Mouse (Mus musculus) gonadal fat pad, adult 2 months (tissue): ENCODE results near the gene Hacl1. TPM values are rescaled to one million over a fixed set of nuclear protein-coding genes. Genes with fewer than 3 reads are reported as not detected.
A peak's percentile ranks its signal among the peaks of the same experiment; 100 is the strongest.
"Not testable (repeated sequence)": the region's sequence is repeated elsewhere in the genome, so short reads cannot be mapped to it uniquely, and the experiment has no call there.

Source experiments
- DNase-seq: peaks from one replicate; pipeline ENCODE4 v3.0.0-alpha.2; 2012; ENCODE audit warnings: low read depth
- polyA plus RNA-seq: library from polyadenylated mRNA; depleted of rRNA; stranded (reverse); fragments of >200 nt; gene quantifications from 2 replicates; pipeline ENCODE4 v1.2.3, GENCODE M21; 2012

Gene Hacl1
- polyA plus RNA-seq, 1 experiment = 17.7 TPM

DNA sequence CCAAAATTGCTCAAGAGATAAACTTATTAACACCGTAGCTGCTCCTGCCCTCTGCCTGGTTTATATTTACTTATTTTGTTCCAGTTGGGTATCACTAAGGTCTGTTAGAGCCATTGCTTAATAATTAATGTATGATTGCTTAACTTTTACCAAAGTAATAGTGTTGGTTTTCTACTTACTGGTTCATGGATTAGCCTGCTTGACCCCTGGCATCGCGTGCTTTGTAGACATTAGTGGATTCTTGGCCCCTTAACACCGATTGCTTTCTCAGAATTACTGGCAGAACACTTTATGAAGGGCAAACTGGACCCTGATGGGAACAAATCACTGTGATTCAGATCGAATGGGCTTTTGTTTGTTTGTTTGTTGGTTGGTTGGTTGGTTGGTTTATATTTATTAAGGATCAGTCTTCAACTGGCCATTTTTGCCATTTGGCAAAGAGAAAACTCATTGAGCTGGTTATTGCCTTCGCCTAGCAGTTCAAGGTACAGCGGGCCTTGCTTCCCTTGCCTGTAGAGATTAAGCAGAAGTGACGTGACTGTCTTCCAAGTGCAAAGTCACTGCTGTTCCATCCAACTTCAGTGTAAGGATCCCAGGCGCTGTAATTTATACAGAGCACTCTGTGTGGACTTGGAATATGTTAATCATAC, 545 bp upstream of the Hacl1 start:
- DNase-seq = no peak

GRCm38 (mm10) chr14:31640346-31640889, 668 bp downstream of the Hacl1 start, which contains the start of gene Gm49387:
Gene Gm49387, minus strand, starts transcription at chr14:31640878.
- DNase-seq = no peak

- DNase-seq = no peak
Measured at GRCm38 (mm10) chr14:31630677-31631076, 10.4 kb downstream of the Hacl1 start.

DNA sequence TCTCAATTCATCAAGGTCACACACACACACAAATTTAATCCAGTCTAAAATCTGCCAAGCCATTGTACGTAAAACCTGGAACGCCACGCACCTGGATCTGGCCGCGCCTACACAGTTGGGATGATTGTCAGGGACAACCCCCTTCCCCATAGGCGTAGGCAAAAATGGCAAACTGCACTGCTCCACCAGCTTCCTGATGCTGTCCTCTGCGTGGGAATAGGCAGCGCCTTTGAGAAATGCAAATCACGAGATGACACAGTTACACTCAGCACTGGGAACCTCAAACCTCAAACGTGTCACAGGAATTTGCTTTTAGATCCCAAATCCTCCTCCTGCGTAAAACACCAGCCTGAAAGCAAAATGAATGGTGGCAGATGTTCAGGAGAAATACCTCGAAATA, 18.3 kb downstream of the Hacl1 start:
- no peak for DNase-seq

DNA sequence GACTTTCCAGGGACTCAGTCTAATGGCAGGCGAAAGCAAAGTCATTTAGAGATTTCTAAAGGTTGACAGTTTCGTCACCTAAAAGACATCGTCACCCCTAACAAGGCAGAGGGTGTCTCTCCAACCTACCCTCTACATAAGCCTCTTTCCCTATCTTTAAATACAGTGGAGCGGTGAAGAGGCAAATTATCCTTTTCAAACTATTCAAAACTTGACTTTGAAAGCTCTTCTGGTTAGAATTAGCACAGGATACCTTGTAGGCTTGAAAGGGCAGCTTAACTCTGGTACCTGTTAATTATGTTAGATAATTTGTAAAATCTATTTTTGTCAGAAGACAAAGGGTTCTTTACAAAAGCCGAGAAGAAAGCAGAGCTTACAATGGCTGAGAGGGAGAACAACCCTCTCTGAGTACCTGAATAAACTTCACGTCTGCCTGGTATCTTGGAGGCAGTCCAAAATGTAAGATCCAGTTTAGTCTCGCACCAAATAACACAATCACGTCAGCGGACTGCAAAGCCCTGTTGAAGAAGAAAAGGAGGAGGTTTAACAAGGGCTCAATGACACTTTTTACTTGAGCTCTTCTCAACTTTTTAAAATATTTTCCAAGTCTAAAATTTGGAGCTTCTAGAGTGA, 20.4 kb downstream of the Hacl1 start:
- DNase-seq = no peak

DNA sequence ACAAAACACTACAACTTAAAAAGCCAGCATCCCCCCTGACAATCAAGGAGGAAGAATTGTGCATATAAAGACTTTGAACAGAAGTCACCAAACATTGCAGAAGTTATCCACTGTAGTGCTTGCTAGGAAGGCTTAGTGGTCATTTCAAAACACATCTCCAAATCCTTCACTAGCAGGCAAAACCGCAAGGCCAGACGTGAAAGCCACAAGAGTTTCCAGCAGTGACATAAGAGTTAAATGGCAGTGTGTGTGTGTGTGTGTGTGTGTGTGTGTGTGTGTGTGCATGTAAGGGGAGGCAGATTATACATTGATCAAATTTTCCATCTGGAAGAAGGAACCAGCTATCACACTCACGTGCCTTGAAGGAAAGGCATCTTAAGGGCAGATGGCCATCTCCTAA, 23.1 kb downstream of the Hacl1 start:
- DNase-seq = no peak

DNA sequence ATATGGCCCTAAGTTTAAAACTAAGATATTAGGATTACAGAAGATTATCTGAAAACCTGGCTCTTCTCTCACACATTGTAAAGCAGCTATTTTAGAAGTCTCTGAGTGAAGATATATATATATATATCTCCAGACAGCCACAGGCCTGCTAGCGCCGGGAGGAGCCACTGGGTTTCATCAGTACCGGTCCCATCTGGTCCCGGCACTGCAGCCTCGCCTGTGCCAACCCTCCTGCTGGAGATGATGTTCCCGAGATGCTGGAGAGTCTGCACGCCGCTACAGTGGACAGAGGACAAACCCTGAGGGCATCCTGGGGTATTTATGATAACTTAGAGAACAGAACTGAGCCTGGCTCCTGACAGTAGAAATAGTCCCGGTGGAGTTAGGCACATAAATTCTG, 23.9 kb downstream of the Hacl1 start:
- DNase-seq = no peak

GRCm38 (mm10) chr14:31613671-31614070, 27.4 kb downstream of the Hacl1 start:
- DNase-seq = no peak

- no peak for DNase-seq
Measured at GRCm38 (mm10) chr14:31611986-31612385, 29.1 kb downstream of the Hacl1 start.

- DNase-seq = no peak
Measured at GRCm38 (mm10) chr14:31605514-31605913, 35.6 kb downstream of the Hacl1 start.

- no peak for DNase-seq
Measured at GRCm38 (mm10) chr14:31604916-31605315, 36.2 kb downstream of the Hacl1 start.

GRCm38 (mm10) chr14:31602616-31602979, 38.5 kb downstream of the Hacl1 start:
- not testable (repeated sequence) for DNase-seq

- DNase-seq = no peak
Measured at GRCm38 (mm10) chr14:31601908-31602615, 39.0 kb downstream of the Hacl1 start.

DNA sequence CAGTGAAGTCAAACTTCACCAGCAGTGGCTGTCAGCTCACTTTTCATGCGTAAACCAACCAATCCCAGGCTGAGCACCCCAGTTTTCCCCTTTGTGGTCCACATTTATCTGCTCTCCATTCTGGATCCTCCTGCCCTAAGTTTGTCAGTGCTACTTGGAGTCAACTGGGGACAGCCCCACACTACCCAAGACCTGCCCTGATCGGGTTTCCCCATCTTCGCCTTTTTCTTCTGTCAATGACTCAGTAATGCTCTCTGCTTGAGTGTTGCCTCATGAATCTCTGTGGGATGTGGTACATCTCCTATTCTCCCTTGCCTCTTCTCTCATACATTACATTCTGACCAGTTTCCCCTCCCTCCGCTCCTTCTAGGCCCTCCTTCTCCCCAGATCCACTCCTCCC, 43.6 kb downstream of the Hacl1 start:
- DNase-seq = no peak

GRCm38 (mm10) chr14:31596408-31596807, 44.7 kb downstream of the Hacl1 start:
- no peak for DNase-seq

DNA sequence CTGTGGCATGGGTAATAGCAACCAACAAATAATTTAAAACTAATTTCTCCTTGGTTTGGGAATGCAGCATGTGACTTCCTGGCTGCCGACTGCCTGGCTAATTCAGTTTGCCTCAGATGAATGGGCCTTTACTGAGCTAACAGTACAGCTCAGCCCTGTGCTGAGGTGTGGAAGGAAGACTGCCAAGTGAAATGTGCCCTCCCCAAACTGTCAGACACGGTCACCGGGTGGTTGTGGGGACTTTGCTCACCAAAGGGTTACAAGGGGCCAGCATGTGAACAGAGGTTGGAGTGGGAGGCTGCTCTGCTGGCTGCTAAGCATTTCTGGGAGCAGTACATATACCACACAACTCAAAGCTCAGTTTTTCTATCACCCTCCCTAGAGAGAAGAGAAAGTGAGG, 46.4 kb downstream of the Hacl1 start:
- DNase-seq = no peak

- DNase-seq = no peak
Measured at GRCm38 (mm10) chr14:31593036-31593435, 48.0 kb downstream of the Hacl1 start.

GRCm38 (mm10) chr14:31591243-31591642, 49.8 kb downstream of the Hacl1 start, which contains the start of gene Colq:
Gene Colq, minus strand, starts transcription at chr14:31591343.
- no peak for DNase-seq

GRCm38 (mm10) chr14:31586451-31586850, 54.6 kb downstream of the Hacl1 start:
- DNase-seq = peak; percentile 40

DNA sequence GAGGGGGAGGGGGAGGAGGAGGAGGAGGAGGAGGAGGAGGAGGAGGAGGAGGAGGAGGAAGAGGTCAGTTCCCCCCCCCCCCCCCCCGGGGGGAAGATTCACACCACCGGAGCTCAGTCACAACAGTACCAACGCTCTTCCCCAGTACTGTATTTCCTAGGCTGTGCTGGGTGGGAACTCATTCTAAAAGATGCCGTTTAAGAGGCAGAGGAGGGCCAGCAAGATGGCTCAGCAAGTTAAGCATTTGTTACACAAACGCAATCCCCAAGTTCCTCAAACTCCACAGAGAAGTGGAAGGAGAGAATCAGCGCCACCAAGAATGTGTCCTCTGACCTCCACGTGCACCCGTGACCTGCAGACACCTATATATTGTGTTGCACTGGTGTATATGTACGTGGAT, 58.0 kb downstream of the Hacl1 start:
- DNase-seq = no peak

DNA sequence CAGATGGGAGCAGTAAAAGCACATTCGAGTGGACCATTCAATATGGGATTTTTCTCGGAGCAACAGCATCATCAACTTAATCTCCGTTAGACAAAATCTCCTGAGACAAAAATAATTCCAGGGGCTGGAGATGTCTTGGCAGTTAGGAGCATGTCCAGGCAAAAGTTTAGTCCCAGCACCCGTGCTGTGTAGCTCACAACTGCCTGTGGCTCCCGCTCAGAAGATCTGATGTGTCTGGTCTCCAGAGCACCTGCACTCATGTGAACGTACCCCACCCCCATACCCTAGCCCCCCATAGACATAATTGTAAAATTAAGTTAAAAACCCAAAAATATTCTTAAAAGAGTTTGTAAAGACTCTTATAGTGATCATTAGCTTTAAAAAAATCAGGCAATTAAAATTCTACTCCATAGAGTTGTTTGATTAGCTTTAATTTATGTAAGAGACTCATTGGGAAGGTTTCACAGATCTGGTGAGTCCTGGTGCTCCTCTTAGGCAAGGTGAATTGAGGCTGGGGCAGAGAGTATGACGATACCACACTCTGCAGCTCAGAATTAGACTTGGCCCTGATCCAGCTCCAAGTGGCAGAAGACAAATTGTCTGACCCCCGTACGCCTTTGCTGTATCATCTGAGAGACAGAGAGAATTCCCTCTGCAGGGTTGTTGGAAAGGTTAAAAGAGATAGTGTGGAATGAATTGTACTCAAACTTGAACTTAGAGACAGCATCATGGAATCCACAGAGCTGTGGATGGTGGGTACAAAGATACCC, 62.9 kb downstream of the Hacl1 start:
- no peak for DNase-seq
